Mouse (Mus musculus) testis, postnatal 10 days (tissue): ENCODE results near the gene B4galt2.

Experiments used
- DNase-seq: peaks from one replicate; pipeline ENCODE4 v3.0.0; 2021; ENCODE audit warnings: low spot score

The B4galt2 gene

DNA sequence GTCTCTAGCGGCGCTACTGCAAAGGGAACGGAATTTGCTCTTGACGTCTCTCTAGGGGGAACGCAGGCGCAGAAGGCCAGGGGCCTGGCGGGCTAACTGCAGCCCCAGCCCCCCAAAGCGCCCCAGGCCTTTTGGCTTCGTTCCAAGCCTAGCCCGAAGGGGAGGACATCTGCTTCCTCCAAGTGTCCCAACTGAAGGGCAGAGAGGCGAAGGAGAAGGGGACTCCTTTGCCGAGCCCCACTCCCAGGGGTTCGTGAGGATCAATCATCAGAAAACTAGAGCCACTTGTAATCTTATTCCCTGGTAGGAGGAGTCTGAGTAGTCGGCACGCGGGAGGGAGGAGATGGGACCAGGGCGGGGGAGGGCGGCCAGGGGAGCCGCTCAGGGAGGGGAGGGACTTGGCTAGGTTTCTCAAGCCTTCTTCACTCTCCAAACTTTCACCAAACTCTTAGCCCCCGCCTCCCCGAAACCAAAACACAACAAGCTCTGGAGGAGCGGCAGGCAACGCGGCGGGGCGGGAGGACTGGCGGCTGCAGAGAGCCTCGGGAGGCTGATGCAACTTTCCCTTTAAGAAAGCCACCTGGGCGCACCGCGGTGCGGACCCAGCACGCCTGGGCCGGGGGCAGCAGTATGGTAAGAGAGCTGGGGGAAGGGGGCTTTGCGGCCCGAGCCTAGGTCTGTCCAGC is 48.3 kb downstream of the B4galt2 start:
- peak; percentile 80 for DNase-seq

DNA sequence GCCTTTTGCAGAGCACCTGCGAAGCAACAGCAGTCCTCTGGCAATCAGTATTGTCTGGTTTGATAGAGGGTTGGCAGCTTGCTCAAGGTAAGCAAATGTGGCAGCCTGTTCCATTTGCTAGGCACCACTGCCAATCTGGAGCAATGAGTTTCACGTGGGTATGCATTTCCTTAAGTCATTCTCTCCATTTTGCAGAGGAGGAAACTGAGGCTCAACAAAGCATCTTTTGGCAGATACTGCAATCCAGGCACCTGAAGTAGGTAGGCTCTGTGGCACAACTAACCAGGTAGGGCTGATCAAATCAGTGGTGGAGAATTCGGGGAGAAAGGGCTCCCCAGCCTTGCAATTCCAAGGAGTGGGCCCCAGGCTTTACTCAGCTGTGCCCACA is 48.8 kb downstream of the B4galt2 start, which contains the start of gene Slc6a9:
Slc6a9 (plus strand) TSS at position 50 of the 388 bp plus-strand sequence.
- DNase-seq = no peak

DNA sequence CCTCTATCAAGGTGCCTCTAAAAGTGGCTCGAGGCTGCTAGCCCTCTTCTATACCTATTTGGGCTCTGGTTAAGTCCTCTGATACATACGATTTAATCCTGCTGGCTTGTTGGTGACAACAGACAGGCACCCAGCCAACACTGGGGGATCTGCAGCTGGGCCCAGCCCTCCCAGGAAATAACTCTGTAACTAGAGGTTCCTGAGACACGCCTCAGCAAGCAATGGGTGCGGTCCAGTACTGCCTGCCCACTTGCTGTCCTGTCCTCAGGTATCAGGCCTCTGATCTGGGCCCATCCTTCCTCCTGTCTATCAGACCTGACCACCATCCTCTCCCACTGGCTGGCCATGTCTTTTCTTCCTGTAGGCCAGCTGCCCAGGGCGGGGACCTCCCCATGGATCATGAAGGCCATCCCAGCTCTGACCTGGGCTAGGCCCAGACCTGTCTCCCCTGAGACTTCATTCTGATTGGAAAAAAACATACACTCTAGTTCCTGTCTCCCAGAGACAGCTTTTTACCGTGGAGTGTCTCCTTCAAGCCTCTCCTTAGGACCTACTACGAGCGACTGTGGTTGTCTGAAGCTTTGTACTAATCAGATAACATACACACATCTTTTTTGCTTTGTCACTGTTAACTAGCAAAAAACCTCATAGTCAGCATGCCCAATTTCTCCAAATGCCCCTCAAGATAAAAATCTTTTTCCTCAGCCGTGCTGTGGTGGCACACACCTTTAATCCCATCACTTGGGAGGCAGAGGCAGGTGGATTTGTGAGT is 51.2 kb downstream of the B4galt2 start:
- DNase-seq = peak; percentile 56

DNA sequence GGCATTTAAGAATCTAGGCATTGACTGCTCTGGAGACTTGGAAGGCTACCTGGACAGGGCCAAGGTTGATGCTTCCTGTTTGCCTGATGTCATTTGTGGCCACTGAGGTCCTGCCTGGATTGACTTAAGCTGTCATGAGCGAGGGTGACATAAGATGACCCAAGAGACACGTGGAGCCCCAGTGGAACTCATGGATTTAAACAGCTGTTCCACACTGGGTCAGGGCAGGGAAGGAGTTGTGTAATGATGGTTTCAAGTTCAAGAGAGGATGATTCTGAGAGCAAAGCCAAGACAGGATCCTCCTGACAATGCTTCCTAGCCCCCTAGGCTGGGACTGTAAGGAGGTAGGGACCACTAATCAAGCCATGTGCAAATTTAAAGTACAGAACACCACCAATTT is 51.8 kb downstream of the B4galt2 start:
- DNase-seq = no peak

DNA sequence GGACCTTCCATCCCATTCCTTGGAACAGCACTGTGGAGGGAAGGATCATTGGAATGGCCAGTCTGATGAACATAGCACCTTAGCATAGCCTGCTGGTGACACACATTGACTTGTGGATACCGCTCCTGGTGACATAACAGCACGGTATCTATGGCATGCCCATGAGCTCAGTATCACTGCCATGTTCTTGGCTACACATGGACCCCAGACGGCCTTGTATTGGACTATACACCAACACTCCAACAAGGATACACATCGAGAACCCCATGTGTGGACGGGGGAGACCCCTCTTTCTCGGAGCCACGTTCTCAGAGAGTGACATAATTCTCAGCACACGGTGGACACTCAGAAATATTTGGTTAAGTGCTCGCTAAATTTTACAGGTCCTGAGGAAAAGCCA is 52.5 kb downstream of the B4galt2 start:
- no peak for DNase-seq

DNA sequence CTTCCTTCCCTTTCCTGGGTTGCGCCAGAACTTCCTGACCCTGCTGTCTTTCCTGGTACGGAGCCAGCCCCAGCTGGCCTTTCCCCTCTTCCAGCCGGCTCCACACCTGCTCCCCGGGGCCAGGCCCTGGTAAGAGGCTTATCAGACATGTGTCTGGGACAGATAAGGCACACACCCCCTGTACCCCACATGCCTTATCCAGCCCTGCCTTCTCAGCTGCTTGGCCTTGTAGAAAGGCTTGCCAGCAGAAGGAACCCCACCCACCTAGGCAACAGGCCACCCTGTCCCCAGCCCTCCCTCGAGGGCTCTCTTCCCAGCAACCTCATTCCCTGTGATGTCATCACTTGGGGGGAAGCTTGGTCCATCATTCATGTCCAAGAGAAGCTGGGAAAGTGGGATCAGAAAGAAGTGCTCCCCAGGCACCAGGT is 53.1 kb downstream of the B4galt2 start:
- DNase-seq = peak; percentile 78

DNA sequence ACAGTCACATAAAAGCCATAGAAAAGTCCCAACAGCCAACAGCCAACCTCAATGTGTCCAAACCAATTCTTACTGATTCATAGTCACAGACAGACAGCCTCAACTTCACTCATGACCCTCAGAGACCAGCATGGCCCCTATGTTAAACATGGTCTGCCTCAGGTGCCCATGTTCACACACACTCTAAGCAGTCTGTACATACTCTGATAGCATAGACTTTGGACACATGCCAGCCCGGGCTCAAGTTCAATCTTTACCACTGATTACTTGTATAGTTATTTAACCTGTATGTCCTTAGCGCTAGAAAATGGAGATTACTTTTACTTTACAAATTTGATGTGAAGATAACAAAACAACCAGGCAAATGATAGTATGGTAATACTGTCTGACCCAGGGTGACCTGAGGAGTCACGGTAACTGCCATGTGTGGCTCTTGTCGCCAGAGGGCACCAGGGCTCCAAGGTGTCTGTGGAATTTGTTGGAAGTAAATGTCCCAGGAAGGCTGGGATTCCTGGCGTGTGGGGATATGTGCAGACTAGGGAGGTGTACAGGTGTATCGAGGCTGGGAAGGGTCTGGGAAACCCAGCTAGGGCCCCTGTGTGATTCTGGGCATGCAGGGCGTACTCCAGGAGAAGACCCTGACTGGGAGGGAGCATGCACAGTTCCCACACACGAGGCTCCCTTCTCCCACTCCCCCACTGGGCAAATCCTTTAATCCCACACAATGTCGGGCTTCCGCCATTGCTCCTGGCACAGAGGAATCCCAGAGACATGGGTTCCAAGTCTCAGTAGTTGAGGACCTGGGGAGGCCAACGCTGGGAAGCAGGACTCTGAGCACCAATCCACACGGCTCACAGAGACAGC is 53.8 kb downstream of the B4galt2 start:
- DNase-seq = peak; percentile 85

DNA sequence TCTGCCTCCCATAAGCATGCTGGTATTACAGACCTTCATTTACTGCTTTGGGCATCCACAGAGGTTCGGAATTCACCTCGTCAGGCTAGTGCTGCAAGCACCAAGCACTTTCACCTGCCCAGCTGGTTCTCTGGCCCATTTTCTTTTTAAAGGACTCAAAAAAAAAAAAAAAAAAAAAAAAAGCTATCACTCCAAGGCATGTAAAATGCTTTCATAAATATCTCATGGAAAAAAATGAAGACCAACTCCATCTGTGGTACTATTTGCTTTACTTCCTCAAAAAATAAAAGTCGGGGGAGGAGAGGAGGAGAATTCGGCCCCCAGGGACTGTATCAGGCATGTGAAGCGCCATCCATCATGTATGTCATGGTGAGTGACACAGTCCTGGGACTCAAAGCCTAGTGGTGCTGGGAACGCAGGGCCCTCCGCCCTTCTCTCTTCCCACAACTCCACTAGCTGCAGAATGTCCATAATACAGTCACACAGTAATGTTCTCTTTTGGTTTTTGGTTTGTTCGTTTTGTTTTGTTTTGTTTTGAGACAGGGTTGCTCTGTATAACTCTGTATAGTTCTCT is 54.6 kb downstream of the B4galt2 start:
- DNase-seq = no peak
